Mouse (Mus musculus): ENCODE measurements around the gene Arpp21. TPM values are rescaled to one million over a fixed set of nuclear protein-coding genes. Genes with fewer than 3 reads are reported as not detected.

Gene Arpp21
- total and polyA plus RNA-seq, 3 experiments = 0.71 TPM; not detected in 2

DNA sequence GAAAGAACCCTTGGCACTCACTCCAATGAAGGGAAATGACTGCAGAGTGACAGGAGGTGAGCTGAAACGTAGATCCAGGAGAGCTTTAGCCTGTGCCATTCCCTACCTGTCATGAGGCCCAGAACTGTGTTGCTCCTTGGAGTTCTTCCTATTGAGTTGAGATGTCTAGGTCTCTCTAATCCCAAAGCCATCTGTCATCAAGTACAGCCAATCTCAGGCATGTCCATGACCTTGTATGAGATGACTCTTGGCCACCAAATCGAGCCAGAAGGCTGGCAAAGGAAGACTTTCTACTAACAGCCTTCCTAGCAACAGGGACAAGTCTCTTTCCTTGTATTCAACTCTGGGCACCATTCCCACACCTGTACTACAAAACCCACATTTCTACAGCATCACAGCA is 25.0 kb upstream of the Arpp21 start:
- H3K9me3 ChIP-seq (replicated peaks) = peaks cover 30% of the 10 kb centered on the region
- TF ChIP-seq POLR2AphosphoS5 (IDR thresholded peaks at IDR 0.05; ENCODE audit: insufficient replicate concordance, low read depth, low read length) (no peak), CTCF (IDR thresholded peaks at IDR 0.05; ENCODE audit: low read depth, low read length) (no peak), TAL1 (conservative IDR thresholded peaks at IDR 0.05; ENCODE audit: low read depth, low read length) (no peak)
- H3K27me3 ChIP-seq (ENCODE audit: insufficient read depth, low read length) = no peaks in the 10 kb centered on the region
- DNase-seq (ENCODE audit: low spot score) (no peak), ATAC-seq (ENCODE audit: extremely low read depth, insufficient number of reproducible peaks, low FRiP score, poor library complexity, severe bottlenecking) (no peak)
- no peak overlapping the region for H3K4me3 ChIP-seq (ENCODE audit: low read depth, low read length)
- H3K36me3 ChIP-seq (replicated peaks) = no peaks in the 10 kb centered on the region
- no peaks in the 10 kb centered on the region for H3K4me1 ChIP-seq (ENCODE audit: insufficient read depth, low read depth, low read length)

- no peaks in the 10 kb centered on the region for H3K4me1 ChIP-seq (ENCODE audit: insufficient read depth, low read depth, low read length)
- no peak for TF ChIP-seq POLR2AphosphoS5 (IDR thresholded peaks at IDR 0.05; ENCODE audit: insufficient replicate concordance, low read depth, low read length)
- TF ChIP-seq GATA2 (IDR thresholded peaks at IDR 0.05; ENCODE audit: borderline replicate concordance, low read depth, low read length) = no peak
- no peak for TF ChIP-seq TAL1 (conservative IDR thresholded peaks at IDR 0.05; ENCODE audit: low read depth, low read length)
- TF ChIP-seq GATA1 (IDR thresholded peaks at IDR 0.05; ENCODE audit: borderline replicate concordance, low read length) = no peak
- TF ChIP-seq CTCF (IDR thresholded peaks at IDR 0.05; ENCODE audit: low read depth, low read length) = no peak
- no peaks in the 10 kb centered on the region for H3K27me3 ChIP-seq (ENCODE audit: insufficient read depth, low read length)
- H3K36me3 ChIP-seq (replicated peaks) = no peaks in the 10 kb centered on the region
- ATAC-seq (ENCODE audit: extremely low read depth, insufficient number of reproducible peaks, low FRiP score, poor library complexity, severe bottlenecking) = no peak
- peaks cover 33% of the 10 kb centered on the region for H3K9me3 ChIP-seq (replicated peaks)
- no peak overlapping the region for H3K4me3 ChIP-seq (ENCODE audit: low read depth, low read length)
- no peak for DNase-seq (ENCODE audit: low spot score)
Observed at GRCm38 (mm10) chr9:112258560-112258959, 22.8 kb upstream of the Arpp21 start.

DNA sequence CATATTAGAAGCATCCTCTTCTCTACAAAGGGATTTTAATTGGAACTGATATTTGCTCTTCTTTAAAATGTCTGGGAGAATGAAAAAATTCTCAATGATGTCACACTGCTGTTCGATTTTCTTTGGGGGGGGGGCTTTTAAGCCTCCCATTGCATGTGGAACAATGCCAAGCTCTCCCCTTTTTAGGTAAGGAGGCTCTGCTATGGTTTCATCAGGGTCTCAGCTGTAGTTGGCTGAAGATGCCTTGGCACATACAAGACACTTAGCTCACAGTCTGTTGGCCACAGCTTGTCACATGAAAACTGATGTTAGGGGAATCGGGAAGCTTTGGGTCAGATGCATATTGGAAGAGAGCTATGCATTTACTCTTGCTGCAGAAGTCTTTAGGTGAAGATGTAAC is 20.2 kb upstream of the Arpp21 start:
- no peak for TF ChIP-seq GATA1 (IDR thresholded peaks at IDR 0.05; ENCODE audit: borderline replicate concordance, low read length)
- no peak for TF ChIP-seq TAL1 (conservative IDR thresholded peaks at IDR 0.05; ENCODE audit: low read depth, low read length)
- no peak for TF ChIP-seq CTCF (IDR thresholded peaks at IDR 0.05; ENCODE audit: low read depth, low read length)
- no peak for TF ChIP-seq POLR2AphosphoS5 (IDR thresholded peaks at IDR 0.05; ENCODE audit: insufficient replicate concordance, low read depth, low read length)
- no peak for TF ChIP-seq GATA2 (IDR thresholded peaks at IDR 0.05; ENCODE audit: borderline replicate concordance, low read depth, low read length)
- Histone ChIP-seq H3K9me3 (replicated peaks) (peaks cover 21% of the 10 kb centered on the region), H3K4me3 (ENCODE audit: low read depth, low read length) (no peak overlapping the region), H3K27me3 (ENCODE audit: insufficient read depth, low read length) (no peaks in the 10 kb centered on the region), H3K4me1 (ENCODE audit: insufficient read depth, low read depth, low read length) (no peaks in the 10 kb centered on the region), H3K36me3 (replicated peaks) (no peaks in the 10 kb centered on the region)
- no peak for DNase-seq (ENCODE audit: low spot score)
- no peak for ATAC-seq (ENCODE audit: extremely low read depth, insufficient number of reproducible peaks, low FRiP score, poor library complexity, severe bottlenecking)

DNA sequence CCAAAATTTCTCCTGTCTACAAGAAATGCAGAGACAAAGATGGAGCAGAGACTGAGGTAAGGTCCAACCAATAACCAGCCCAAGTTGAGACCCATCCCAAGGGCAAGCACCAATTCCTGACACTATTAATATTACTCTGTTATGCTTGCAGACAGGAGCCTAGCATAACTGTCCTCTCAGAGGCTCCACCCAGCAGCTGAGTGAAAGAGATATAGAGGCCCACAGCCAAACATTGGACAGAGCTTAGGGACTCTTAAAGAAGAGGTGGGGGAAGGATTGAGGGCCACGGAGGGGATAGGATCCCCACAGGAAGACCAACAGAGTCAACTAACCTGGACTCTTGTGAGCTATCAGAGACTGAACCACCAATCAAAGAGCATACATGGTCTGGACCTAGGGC is 18.0 kb upstream of the Arpp21 start:
- Histone ChIP-seq H3K36me3 (replicated peaks) (no peaks in the 10 kb centered on the region), H3K4me1 (ENCODE audit: insufficient read depth, low read depth, low read length) (no peaks in the 10 kb centered on the region), H3K27me3 (ENCODE audit: insufficient read depth, low read length) (no peaks in the 10 kb centered on the region), H3K9me3 (replicated peaks) (peaks cover 20% of the 10 kb centered on the region), H3K4me3 (ENCODE audit: low read depth, low read length) (no peak overlapping the region)
- TF ChIP-seq GATA1 (IDR thresholded peaks at IDR 0.05; ENCODE audit: borderline replicate concordance, low read length) (no peak), POLR2AphosphoS5 (IDR thresholded peaks at IDR 0.05; ENCODE audit: insufficient replicate concordance, low read depth, low read length) (no peak), GATA2 (IDR thresholded peaks at IDR 0.05; ENCODE audit: borderline replicate concordance, low read depth, low read length) (no peak), TAL1 (conservative IDR thresholded peaks at IDR 0.05; ENCODE audit: low read depth, low read length) (no peak), CTCF (IDR thresholded peaks at IDR 0.05; ENCODE audit: low read depth, low read length) (no peak)
- ATAC-seq (ENCODE audit: extremely low read depth, insufficient number of reproducible peaks, low FRiP score, poor library complexity, severe bottlenecking) (no peak), DNase-seq (ENCODE audit: low spot score) (no peak)

DNA sequence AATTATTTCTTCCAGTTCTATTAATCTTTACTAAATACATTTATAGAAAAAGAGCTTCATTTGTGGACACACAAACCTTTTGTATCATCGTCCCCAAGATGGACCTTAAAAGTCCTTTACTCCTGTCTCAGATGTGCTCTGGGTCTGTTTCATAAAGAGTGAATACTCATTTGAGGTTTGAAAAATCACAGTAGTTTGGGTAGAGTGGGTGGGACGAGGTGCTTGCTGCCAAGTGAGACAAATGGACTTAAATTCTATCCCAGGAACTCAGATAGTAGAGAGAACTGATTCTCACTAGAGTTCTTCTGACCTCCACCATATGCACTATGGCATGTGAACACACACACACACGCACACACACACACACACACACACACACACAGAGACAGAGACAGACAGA is 16.1 kb upstream of the Arpp21 start:
- TF ChIP-seq GATA2 (IDR thresholded peaks at IDR 0.05; ENCODE audit: borderline replicate concordance, low read depth, low read length) (no peak), CTCF (IDR thresholded peaks at IDR 0.05; ENCODE audit: low read depth, low read length) (no peak), TAL1 (conservative IDR thresholded peaks at IDR 0.05; ENCODE audit: low read depth, low read length) (no peak), GATA1 (IDR thresholded peaks at IDR 0.05; ENCODE audit: borderline replicate concordance, low read length) (no peak), POLR2AphosphoS5 (IDR thresholded peaks at IDR 0.05; ENCODE audit: insufficient replicate concordance, low read depth, low read length) (no peak)
- Histone ChIP-seq H3K4me1 (ENCODE audit: insufficient read depth, low read depth, low read length) (no peaks in the 10 kb centered on the region), H3K9me3 (replicated peaks) (peaks cover 27% of the 10 kb centered on the region), H3K27me3 (ENCODE audit: insufficient read depth, low read length) (no peaks in the 10 kb centered on the region), H3K4me3 (ENCODE audit: low read depth, low read length) (no peak overlapping the region), H3K36me3 (replicated peaks) (no peaks in the 10 kb centered on the region)
- ATAC-seq (ENCODE audit: extremely low read depth, insufficient number of reproducible peaks, low FRiP score, poor library complexity, severe bottlenecking) = no peak
- no peak for DNase-seq (ENCODE audit: low spot score)

- no peak overlapping the region for H3K4me3 ChIP-seq (ENCODE audit: low read depth, low read length)
- DNase-seq (ENCODE audit: low spot score) (no peak), ATAC-seq (ENCODE audit: extremely low read depth, insufficient number of reproducible peaks, low FRiP score, poor library complexity, severe bottlenecking) (0 out of 2 replicates have a peak, but pooled peaks have one; percentile 11)
- H3K9me3 ChIP-seq (replicated peaks) = peaks cover 25% of the 10 kb centered on the region
- TF ChIP-seq POLR2AphosphoS5 (IDR thresholded peaks at IDR 0.05; ENCODE audit: insufficient replicate concordance, low read depth, low read length) (no peak), GATA2 (IDR thresholded peaks at IDR 0.05; ENCODE audit: borderline replicate concordance, low read depth, low read length) (no peak), CTCF (IDR thresholded peaks at IDR 0.05; ENCODE audit: low read depth, low read length) (no peak), GATA1 (IDR thresholded peaks at IDR 0.05; ENCODE audit: borderline replicate concordance, low read length) (no peak), TAL1 (conservative IDR thresholded peaks at IDR 0.05; ENCODE audit: low read depth, low read length) (no peak)
- H3K4me1 ChIP-seq (ENCODE audit: insufficient read depth, low read depth, low read length) = no peaks in the 10 kb centered on the region
- H3K36me3 ChIP-seq (replicated peaks) = no peaks in the 10 kb centered on the region
- no peaks in the 10 kb centered on the region for H3K27me3 ChIP-seq (ENCODE audit: insufficient read depth, low read length)
Observed at GRCm38 (mm10) chr9:112251339-112251738, 15.6 kb upstream of the Arpp21 start.

All from G1E (cell line).